Mouse (Mus musculus) CH12.LX (cell line): Measurements from ENCODE around the gene Nectin2. TPM values are rescaled to one million over a fixed set of nuclear protein-coding genes. Genes with fewer than 3 reads are reported as not detected.

ENCODE experiments used
- DNase-seq: peaks from one replicate; pipeline ENCODE4 v3.0.0-alpha.2; 2013; ENCODE audit errors: extremely low read depth
- H3K27ac ChIP-seq: 2 replicates; pipeline ENCODE4 v1.5.1; 2012; ENCODE audit warnings: low read depth, mild to moderate bottlenecking, control low read depth, moderate library complexity; ENCODE audit not compliant: insufficient read depth
- H3K27me3 ChIP-seq: replicated peaks from 2 replicates; pipeline ENCODE3; 2012; ENCODE audit warnings: inconsistent platforms
- H3K36me3 ChIP-seq, 2 experiments: replicated peaks in 1 of 2; 2 replicates each; pipeline versions ENCODE3 to v1.6.1; 2012; ENCODE audit warnings: inconsistent platforms in 1 of 2, low read length in 1 of 2, mild to moderate bottlenecking in 1 of 2, mixed read lengths in 1 of 2, moderate library complexity in 1 of 2; ENCODE audit not compliant: control insufficient read depth in 1 of 2, insufficient read depth in 1 of 2
- H3K4me1 ChIP-seq, 2 experiments: 2 replicates each; pipeline ENCODE4 v1.6.1; 2012; ENCODE audit warnings: inconsistent platforms in 1 of 2, moderate library complexity in 1 of 2; ENCODE audit not compliant: insufficient read depth in 2 of 2, control insufficient read depth in 1 of 2
- H3K4me2 ChIP-seq: 2 replicates; pipeline ENCODE4 v1.6.1; 2012; ENCODE audit warnings: low read depth, mild to moderate bottlenecking, control low read depth; ENCODE audit not compliant: poor library complexity, insufficient read depth, severe bottlenecking
- H3K4me3 ChIP-seq, 3 experiments: fragments of 150-350 bp in 1 of 3; sonication (generic) in 1 of 3; replicated peaks in 1 of 3; 2 replicates each; pipeline versions ENCODE3 to v1.5.1; 2011 to 2012; ENCODE audit warnings: low read depth in 2 of 3, low read length in 2 of 3, mild to moderate bottlenecking in 2 of 3, moderate library complexity in 2 of 3, control low read depth in 1 of 3, improper control_type of control experiment in 1 of 3, inconsistent platforms in 1 of 3, mixed read lengths in 1 of 3; ENCODE audit not compliant: poor library complexity in 1 of 3
- H3K79me2 ChIP-seq: replicated peaks from 2 replicates; pipeline ENCODE4 v1.6.1; 2012; ENCODE audit warnings: mild to moderate bottlenecking, moderate library complexity; ENCODE audit not compliant: control insufficient read depth, poor library complexity, insufficient read depth, severe bottlenecking; ENCODE audit errors: extremely low read depth
- H3K9ac ChIP-seq: 2 replicates; pipeline ENCODE4 v1.6.1; 2012; ENCODE audit warnings: low read depth, mild to moderate bottlenecking, control low read depth, moderate library complexity; ENCODE audit not compliant: insufficient read depth
- H3K9me3 ChIP-seq: replicated peaks from 2 replicates; pipeline ENCODE3; 2012; ENCODE audit warnings: low read length, inconsistent platforms, mixed read lengths
- CHD1 ChIP-seq: IDR thresholded peaks from 2 replicates; pipeline ENCODE4 v1.6.1; 2012; ENCODE audit warnings: low read depth, low read length, improper control_type of control experiment, inconsistent platforms
- E2F4 ChIP-seq: IDR thresholded peaks from 2 replicates; pipeline ENCODE4 v1.6.1; 2011; ENCODE audit warnings: low read depth, low read length, improper control_type of control experiment; ENCODE audit not compliant: insufficient replicate concordance
- ETS1 ChIP-seq: conservative IDR thresholded peaks from 2 replicates; pipeline ENCODE4 v1.6.1; 2012; ENCODE audit warnings: low read depth, mild to moderate bottlenecking, inconsistent platforms, low read length, improper control_type of control experiment, moderate library complexity
- IRF4 ChIP-seq: IDR thresholded peaks from 2 replicates; pipeline ENCODE4 v1.6.1; 2014; ENCODE audit warnings: low read depth, mild to moderate bottlenecking, inconsistent platforms, low read length, improper control_type of control experiment
- JUN ChIP-seq: IDR thresholded peaks from 2 replicates; pipeline ENCODE4 v1.6.1; 2011; ENCODE audit warnings: low read depth, mild to moderate bottlenecking, low read length, improper control_type of control experiment, moderate library complexity; ENCODE audit not compliant: insufficient read depth
- JUND ChIP-seq: conservative IDR thresholded peaks from 2 replicates; pipeline ENCODE4 v1.6.1; 2011; ENCODE audit warnings: low read depth, low read length, improper control_type of control experiment
- KAT2A ChIP-seq: IDR thresholded peaks from 2 replicates; pipeline ENCODE4 v1.6.1; 2012; ENCODE audit warnings: low read length, improper control_type of control experiment, inconsistent platforms; ENCODE audit not compliant: insufficient replicate concordance
- MAZ ChIP-seq: IDR thresholded peaks from 2 replicates; pipeline ENCODE4 v1.6.1; 2012; ENCODE audit warnings: low read depth, mild to moderate bottlenecking, inconsistent platforms, low read length, improper control_type of control experiment, moderate library complexity
- MYC ChIP-seq: IDR thresholded peaks from 2 replicates; pipeline ENCODE4 v1.6.1; 2011; ENCODE audit warnings: low read depth, mild to moderate bottlenecking, improper control_type of control experiment, low read length
- NELFE ChIP-seq: IDR thresholded peaks from 2 replicates; pipeline ENCODE4 v1.6.1; 2011; ENCODE audit warnings: low read depth, low read length, improper control_type of control experiment
- NRF1 ChIP-seq: IDR thresholded peaks from 2 replicates; pipeline ENCODE4 v1.6.1; 2014; ENCODE audit warnings: low read depth, mild to moderate bottlenecking, inconsistent platforms, low read length, improper control_type of control experiment, moderate library complexity
- PAX5 ChIP-seq: IDR thresholded peaks from 2 replicates; pipeline ENCODE4 v1.6.1; 2012; ENCODE audit warnings: low read length, inconsistent platforms, mixed read lengths
- POLR2A ChIP-seq: IDR thresholded peaks from 2 replicates; pipeline ENCODE4 v1.6.1; 2011; ENCODE audit warnings: low read depth, mild to moderate bottlenecking, improper control_type of control experiment, low read length
- RAD21 ChIP-seq: IDR thresholded peaks from 2 replicates; pipeline ENCODE4 v1.6.1; 2011; ENCODE audit warnings: low read depth, mild to moderate bottlenecking, low read length, improper control_type of control experiment, moderate library complexity
- RCOR1 ChIP-seq: conservative IDR thresholded peaks from 2 replicates; pipeline ENCODE4 v1.6.1; 2012; ENCODE audit warnings: low read depth, mild to moderate bottlenecking, inconsistent platforms, low read length, improper control_type of control experiment
- SIN3A ChIP-seq: IDR thresholded peaks from 2 replicates; pipeline ENCODE4 v1.6.1; 2012; ENCODE audit warnings: low read length, improper control_type of control experiment, inconsistent platforms
- SMC3 ChIP-seq: IDR thresholded peaks from 2 replicates; pipeline ENCODE4 v1.6.1; 2011; ENCODE audit warnings: low read depth, low read length, improper control_type of control experiment
- TBP ChIP-seq: conservative IDR thresholded peaks from 2 replicates; pipeline ENCODE4 v1.6.1; 2011; ENCODE audit warnings: low read depth, low read length, improper control_type of control experiment
- TCF12 ChIP-seq: IDR thresholded peaks from 2 replicates; pipeline ENCODE4 v1.6.1; 2014; ENCODE audit warnings: low read depth, mild to moderate bottlenecking, inconsistent platforms, low read length, improper control_type of control experiment
- USF1 ChIP-seq: IDR thresholded peaks from 2 replicates; pipeline ENCODE4 v1.6.1; 2014; ENCODE audit warnings: low read depth, mild to moderate bottlenecking, inconsistent platforms, low read length, improper control_type of control experiment
- USF2 ChIP-seq: conservative IDR thresholded peaks from 2 replicates; pipeline ENCODE4 v1.6.1; 2011; ENCODE audit warnings: low read depth, low read length, improper control_type of control experiment
- dilution Hi-C: fragments of 300-500 bp; cut with MboI; formaldehyde crosslinking; loops from 2 replicates; pipeline ENCODE4 v1.14.3; 2020; ENCODE audit warnings: low sequenced_read_pairs; ENCODE audit not compliant: extremely low pct_unique_long_range_greater_than_20kb, extremely low pct_ligation_motif_present
- in situ Hi-C: fragments of 300-500 bp; cut with MboI; formaldehyde crosslinking; loops from 3 replicates; pipeline ENCODE4 v1.14.3; 2019; ENCODE audit warnings: low sequenced_read_pairs, low pct_ligation_motif_present, low pct_unique_long_range_greater_than_20kb, mixed read lengths
- polyA plus RNA-seq: library from polyadenylated mRNA; unstranded; fragments of >175 nt; gene quantifications from 2 replicates; pipeline ENCODE4 v1.2.1, GENCODE M21; 2012; ENCODE audit warnings: low read depth; ENCODE audit not compliant: insufficient read length
- total RNA-seq, 2 experiments: library from RNA; depleted of rRNA; stranded (reverse); fragments of 300-350 nt in 1 of 2; fragments of >200 nt in 1 of 2; gene quantifications; 2 replicates each; pipeline ENCODE4 v1.2.3; 2012 to 2014

The Nectin2 gene
- total and polyA plus RNA-seq, 3 experiments, result 3.0 to 14.1 (median 6.3) TPM

- no peak for DNase-seq
- no peak overlapping the region for H3K27ac ChIP-seq
These were observed 2.7 kb downstream of the Nectin2 start for GRCm38 (mm10) chr7:19747420-19748218.

GRCm38 (mm10) chr7:19746426-19747201, 3.7 kb downstream of the Nectin2 start:
- dilution Hi-C loops, result no loop called here
- H3K4me1 ChIP-seq, result peaks cover 13 to 44% of the 10 kb centered on the region in 2 experiments
- no peak overlapping the region for H3K4me3 ChIP-seq
- H3K27me3 ChIP-seq, result peaks cover 8% of the 10 kb centered on the region
- no peaks in the 10 kb centered on the region for H3K79me2 ChIP-seq
- H3K9me3 ChIP-seq, result no peaks in the 10 kb centered on the region
- no peak for DNase-seq
- peaks cover 0 to 10% of the 10 kb centered on the region in 2 experiments for H3K36me3 ChIP-seq
- H3K9ac ChIP-seq, result no peak overlapping the region
- no peak overlapping the region for H3K27ac ChIP-seq
- in situ Hi-C loops, result no loop called here
- no peak overlapping the region for H3K4me2 ChIP-seq
- TF ChIP-seq PAX5 (no peak), MAZ (no peak), RCOR1 (no peak), TCF12 (no peak), RAD21 (no peak), SIN3A (no peak), POLR2A (no peak), E2F4 (no peak), SMC3 (no peak), JUND (no peak), MYC (no peak), USF1 (no peak)

More at GRCm38 (mm10) chr7:19747420-19748218, 2.7 kb downstream of the Nectin2 start:
- no peaks in the 10 kb centered on the region for H3K9me3 ChIP-seq
- dilution Hi-C loops (no loop called here), in situ Hi-C loops (no loop called here)
- peaks cover 14% of the 10 kb centered on the region for H3K27me3 ChIP-seq
- no peak overlapping the region for H3K4me2 ChIP-seq
- H3K36me3 ChIP-seq, result peaks cover 0 to 10% of the 10 kb centered on the region in 2 experiments
- H3K4me3 ChIP-seq, result no peak overlapping the region
- H3K9ac ChIP-seq, result no peak overlapping the region
- no peak for TF ChIP-seq E2F4
- no peak for TF ChIP-seq IRF4
- no peak for TF ChIP-seq TCF12
- TF ChIP-seq ETS1, result no peak
- no peak for TF ChIP-seq USF2
- TF ChIP-seq MAZ, result no peak
- TF ChIP-seq JUN, result no peak
- TF ChIP-seq MYC, result no peak
- no peak for TF ChIP-seq KAT2A
- no peak for TF ChIP-seq RCOR1
- no peak for TF ChIP-seq USF1
- TF ChIP-seq CHD1, result no peak
- no peak for TF ChIP-seq TBP
- no peak for TF ChIP-seq NRF1
- no peak for TF ChIP-seq NELFE
- TF ChIP-seq, all 38 proteins: peak for 0
- Histone ChIP-seq H3K4me1 (peaks cover 9 to 34% of the 10 kb centered on the region in 2 experiments), H3K79me2 (no peaks in the 10 kb centered on the region)
